Mouse (Mus musculus): ENCODE results near the gene Cth.
"Not testable (repeated sequence)": the region's sequence is repeated elsewhere in the genome, so short reads cannot be mapped to it uniquely, and the experiment has no call there.

The Cth gene

DNA sequence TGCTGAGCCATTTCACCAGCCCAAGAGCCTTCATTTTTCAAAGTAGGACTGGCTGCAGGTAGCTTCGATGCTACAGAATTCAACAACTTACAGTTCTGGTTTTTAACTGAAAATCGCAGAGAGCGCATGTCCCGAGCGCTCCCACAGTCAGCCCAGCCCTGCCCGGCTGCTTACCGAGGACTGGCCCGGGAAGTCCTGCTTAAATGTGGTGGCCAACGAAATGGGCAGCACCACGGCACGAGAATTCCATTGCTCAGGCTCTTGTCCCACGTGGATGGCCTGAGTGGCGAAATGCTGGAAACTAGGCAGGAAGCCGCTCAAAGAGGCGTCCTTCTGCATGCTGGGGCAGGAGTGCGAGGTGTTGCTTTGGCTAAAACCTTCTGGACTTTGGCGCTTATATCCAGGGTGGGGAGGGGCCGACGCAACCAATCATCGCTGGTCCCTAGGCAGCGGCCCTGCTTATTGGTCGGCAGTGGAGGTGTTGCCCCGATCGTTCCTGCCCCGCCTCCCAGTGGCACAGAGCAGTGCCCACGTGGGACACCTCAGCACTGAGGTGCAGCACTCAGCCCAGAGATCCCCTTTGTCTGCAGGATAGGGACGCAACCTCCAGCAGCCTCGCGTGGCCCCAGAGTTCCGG is at the start of gene Cth:
Cth (minus strand) TSS at position 386 of the 637 bp plus-strand sequence.
- peak; percentile 69 for DNase-seq (ENCODE audit: low read depth, low spot score)

- DNase-seq (ENCODE audit: low read depth, low spot score): no peak
Measured at GRCm38 (mm10) chr3:157973236-157973635, 48.4 kb upstream of the Cth start.

- DNase-seq (ENCODE audit: low read depth, low spot score): no peak
Measured at GRCm38 (mm10) chr3:157971151-157971550, 46.3 kb upstream of the Cth start.

- DNase-seq (ENCODE audit: low read depth, low spot score): no peak
Measured at GRCm38 (mm10) chr3:157957320-157957719, 32.4 kb upstream of the Cth start.

- DNase-seq (ENCODE audit: low read depth, low spot score): no peak
Measured at GRCm38 (mm10) chr3:157956201-157956600, 31.3 kb upstream of the Cth start.

GRCm38 (mm10) chr3:157955466-157955865 is 30.6 kb upstream of the Cth start:
- no peak for DNase-seq (ENCODE audit: low read depth, low spot score)

DNA sequence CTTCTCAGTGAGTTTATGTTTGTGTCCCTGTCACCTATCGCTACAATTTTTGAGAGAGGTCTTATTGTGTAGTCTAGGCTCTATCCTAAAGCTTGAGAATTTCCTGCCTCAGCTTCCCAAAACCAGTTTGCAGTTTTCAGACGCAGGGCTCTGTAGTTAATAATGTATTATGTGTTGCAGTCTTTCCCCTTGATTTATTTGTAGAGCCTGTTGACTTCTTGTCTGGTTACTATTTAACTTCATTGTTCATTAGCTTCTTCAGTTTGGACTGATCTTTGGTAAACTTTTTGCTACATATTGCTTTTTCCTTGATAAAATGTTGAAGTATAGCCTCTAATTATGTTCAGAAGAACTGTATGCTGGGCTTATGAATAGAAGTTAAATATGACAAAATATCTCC is 27.8 kb upstream of the Cth start:
- DNase-seq (ENCODE audit: low read depth, low spot score): no peak

DNA sequence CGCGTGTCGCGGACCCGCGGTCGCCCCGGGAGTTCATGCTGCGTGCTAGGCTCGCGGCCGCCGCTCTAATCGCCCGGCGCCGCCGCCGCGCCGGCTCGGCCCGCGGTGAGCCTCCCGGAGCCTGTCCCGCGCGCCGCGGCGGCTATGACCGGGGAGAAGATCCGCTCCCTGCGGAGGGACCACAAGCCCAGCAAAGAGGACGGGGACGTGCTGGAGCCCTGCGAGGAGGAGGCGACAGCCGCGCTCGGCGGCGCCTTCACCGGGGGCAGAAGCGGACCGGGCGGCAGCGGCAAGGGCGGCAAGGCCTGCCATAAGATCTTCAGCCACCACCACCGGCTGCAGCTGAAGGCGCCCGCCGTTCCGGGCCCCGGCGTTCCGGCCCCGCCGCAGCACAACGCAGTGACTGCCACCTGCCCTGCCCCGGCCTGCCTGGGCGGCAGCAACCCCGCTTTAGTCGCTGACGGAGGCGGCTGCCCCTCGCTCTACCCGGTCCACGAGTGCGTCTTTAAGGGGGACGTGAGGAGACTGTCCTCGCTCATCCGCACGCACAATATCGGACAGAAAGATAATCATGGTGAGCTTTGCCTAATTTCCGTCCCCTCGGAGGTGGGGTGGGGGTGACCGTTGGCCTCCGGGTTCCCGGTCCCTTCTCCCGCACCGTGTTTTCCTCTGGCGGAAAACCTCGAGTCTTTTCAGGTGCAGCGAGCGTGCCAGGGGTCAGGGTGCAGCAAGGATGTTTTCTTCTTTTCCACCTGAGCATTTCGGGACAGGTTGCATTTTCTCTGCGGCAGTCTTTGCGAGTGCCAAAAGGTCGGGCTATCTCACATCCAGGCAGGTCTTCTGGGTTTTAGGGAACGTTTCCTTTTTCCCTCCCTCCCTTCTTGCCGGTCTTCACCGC is 22.8 kb upstream of the Cth start:
- DNase-seq (ENCODE audit: low read depth, low spot score): no peak

- peak; percentile 92 for DNase-seq (ENCODE audit: low read depth, low spot score)
Measured at GRCm38 (mm10) chr3:157946843-157947358, 22.0 kb upstream of the Cth start, which contains the start of gene Ankrd13c. TSS of gene Ankrd13c (plus strand) at chr3:157947239.

GRCm38 (mm10) chr3:157938585-157938984 is 13.7 kb upstream of the Cth start:
- no peak for DNase-seq (ENCODE audit: low read depth, low spot score)

- no peak for DNase-seq (ENCODE audit: low read depth, low spot score)
Measured at GRCm38 (mm10) chr3:157934301-157934823, 9.5 kb upstream of the Cth start.

DNA sequence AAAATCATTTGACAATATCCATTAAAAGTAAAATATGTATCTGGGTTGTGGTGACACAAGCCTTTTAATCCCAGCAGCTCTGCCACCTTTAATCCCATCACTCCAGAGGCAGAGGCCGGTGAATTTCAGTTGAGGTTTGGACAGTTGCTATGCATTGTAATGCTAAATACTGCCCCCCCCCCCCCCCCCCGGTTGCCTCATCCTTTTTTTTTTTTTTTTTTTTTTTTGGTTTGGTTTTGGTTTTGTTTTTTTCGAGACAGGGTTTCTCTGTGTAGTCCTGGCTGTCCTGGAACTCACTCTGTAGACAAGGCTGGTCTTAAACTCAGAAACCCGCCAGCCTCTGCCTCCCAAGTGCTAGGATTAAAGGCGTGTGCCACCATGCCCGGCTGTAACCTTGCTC is 8.3 kb upstream of the Cth start:
- not testable (repeated sequence) for DNase-seq (ENCODE audit: low read depth, low spot score)

DNA sequence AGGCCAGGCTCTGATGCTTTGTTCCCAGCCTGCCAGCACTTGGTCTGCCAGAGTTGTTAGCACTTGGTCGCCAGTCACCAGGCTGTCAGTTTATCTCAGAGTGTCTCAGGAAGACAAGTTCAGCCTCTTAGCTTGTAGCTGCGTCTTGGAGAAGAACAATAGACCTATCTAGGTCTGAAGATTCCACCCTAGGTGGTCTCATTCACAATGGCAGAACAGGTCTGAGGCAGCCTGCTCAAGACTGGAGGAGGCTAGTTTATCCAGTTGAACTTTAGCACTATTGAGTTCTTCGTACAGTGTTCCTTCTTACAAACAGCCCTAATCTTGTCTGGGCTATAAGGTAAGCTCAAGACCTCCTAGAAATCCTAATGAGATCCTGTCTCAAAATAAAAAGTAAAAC is 7.2 kb upstream of the Cth start:
- no peak for DNase-seq (ENCODE audit: low read depth, low spot score)

DNA sequence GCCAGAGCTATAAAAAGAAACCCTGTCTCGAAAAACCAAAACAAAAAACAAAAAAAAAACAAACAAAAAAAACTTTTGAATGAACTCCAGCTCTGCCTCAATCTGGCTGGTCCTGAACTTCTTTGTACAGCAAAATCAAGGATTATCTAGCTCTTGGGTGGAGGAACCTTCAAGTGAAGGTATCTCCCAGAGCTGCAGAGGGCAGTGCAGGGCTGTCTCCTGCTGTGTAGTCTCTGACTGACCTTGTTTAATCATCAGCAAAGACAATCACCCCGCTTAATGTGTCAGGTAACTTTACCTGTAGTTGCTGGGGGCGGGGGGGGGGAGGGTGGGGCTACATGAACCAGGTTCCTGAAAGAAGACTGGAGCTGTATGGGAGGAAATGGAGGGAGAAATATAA is 6.7 kb upstream of the Cth start:
- DNase-seq (ENCODE audit: low read depth, low spot score): no peak

GRCm38 (mm10) chr3:157929417-157929816 is 4.5 kb upstream of the Cth start:
- DNase-seq (ENCODE audit: low read depth, low spot score): no peak

DNA sequence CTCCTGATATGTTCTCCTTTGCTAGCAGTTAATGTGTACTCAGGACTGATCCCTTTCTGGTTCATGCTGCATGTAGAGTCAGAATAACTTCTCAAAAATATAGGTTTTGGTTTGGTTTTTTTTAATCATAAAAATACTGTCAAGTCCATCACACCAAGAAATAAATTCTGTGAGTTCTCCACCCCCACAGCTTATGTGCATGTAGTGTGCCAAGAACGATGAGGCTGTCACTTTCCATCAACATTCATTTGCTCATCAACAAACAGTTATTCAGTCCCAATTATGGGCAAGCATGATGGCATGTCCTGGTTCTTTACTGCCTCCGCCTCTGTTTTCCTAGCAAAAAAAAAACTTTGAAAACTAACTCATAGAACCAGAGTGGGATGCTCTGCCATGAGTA is 3.9 kb upstream of the Cth start:
- no peak for DNase-seq (ENCODE audit: low read depth, low spot score)

DNA sequence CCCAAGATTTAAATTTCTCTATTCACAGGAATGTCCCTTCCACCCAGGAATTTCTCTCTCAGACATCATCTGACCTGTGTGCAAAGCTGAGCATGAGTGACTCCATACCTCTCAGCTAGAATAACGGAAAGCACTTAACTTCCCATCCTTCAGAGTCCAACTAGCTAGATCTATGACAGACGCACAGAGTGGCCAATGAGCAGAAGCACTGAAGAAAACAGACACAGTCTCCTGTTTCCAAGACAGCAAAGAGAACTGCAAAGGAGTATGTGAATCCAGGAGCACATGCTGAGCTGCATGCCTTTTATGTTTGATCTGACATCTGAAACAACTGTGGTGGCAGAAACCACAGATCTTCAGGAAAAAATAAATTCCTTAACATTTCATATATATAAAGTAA is 1.9 kb upstream of the Cth start:
- no peak for DNase-seq (ENCODE audit: low read depth, low spot score)

- no peak for DNase-seq (ENCODE audit: low read depth, low spot score)
Measured at GRCm38 (mm10) chr3:157925706-157926510, 1.0 kb upstream of the Cth start.

GRCm38 (mm10) chr3:157923268-157923835 is 1.5 kb downstream of the Cth start:
- no peak for DNase-seq (ENCODE audit: low read depth, low spot score)

- no peak for DNase-seq (ENCODE audit: low read depth, low spot score)
Measured at GRCm38 (mm10) chr3:157921376-157921775, 3.5 kb downstream of the Cth start.

DNA sequence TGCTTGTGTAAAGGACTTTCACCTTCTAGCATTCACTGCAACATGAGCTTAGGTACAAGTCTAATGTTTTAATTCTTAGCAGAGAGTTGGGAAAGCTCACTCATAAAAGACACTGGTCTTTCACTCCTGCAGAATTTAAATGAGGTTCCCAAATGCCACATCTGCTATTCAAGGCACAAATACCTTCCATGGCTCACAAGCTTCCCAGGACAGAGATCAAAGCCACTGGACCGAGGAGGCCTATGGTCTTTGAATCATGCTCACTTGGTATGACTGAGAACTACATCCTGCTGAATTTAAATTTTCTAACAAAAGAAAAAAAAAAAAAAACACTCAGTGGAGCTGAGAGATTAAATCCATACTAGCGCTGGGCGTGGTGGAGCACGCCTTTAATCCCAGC is 8.5 kb downstream of the Cth start:
- no peak for DNase-seq (ENCODE audit: low read depth, low spot score)
